Mouse (Mus musculus) embryonic facial prominence, embryonic 13.5 days (tissue): ENCODE results near the gene Macrod1. TPM values are rescaled to one million over a fixed set of nuclear protein-coding genes. Genes with fewer than 3 reads are reported as not detected.

Source experiments
- ATAC-seq: fragments of 200-750 bp; cut with Nextera tagmentation; 2 replicates; pipeline ENCODE4 v1.8.0; 2017; ENCODE audit warnings: low read depth; ENCODE audit not compliant: insufficient number of reproducible peaks, insufficient read depth, low FRiP score, low TSS enrichment
- H3K27ac ChIP-seq: fragments of 300-500 bp; sonication (generic); 2 replicates; pipeline ENCODE4 v1.5.1; 2015; ENCODE audit warnings: moderate library complexity, mild to moderate bottlenecking, inconsistent platforms
- H3K27me3 ChIP-seq: fragments of 300-500 bp; sonication (generic); 2 replicates; pipeline ENCODE4 v1.6.1; 2015; ENCODE audit warnings: mild to moderate bottlenecking, inconsistent platforms
- H3K36me3 ChIP-seq: fragments of 300-500 bp; sonication (generic); 2 replicates; pipeline ENCODE4 v1.6.1; 2015; ENCODE audit warnings: mild to moderate bottlenecking, inconsistent platforms
- H3K4me1 ChIP-seq: fragments of 300-500 bp; sonication (generic); 2 replicates; pipeline ENCODE4 v1.6.1; 2015; ENCODE audit warnings: inconsistent platforms
- H3K4me2 ChIP-seq: fragments of 300-500 bp; sonication (generic); 2 replicates; pipeline ENCODE4 v1.6.1; 2015; ENCODE audit warnings: moderate library complexity, mild to moderate bottlenecking, inconsistent platforms
- H3K4me3 ChIP-seq: fragments of 300-500 bp; sonication (generic); 2 replicates; pipeline ENCODE4 v1.5.1; 2015; ENCODE audit warnings: mild to moderate bottlenecking, inconsistent platforms
- H3K9ac ChIP-seq: fragments of 300-500 bp; sonication (generic); 2 replicates; pipeline ENCODE4 v1.6.1; 2015; ENCODE audit warnings: mild to moderate bottlenecking, inconsistent platforms
- H3K9me3 ChIP-seq: fragments of 300-500 bp; sonication (generic); 2 replicates; pipeline ENCODE4 v1.6.1; 2016; ENCODE audit warnings: inconsistent platforms
- WGBS: fragments of 180-500 bp; shearing (Covaris S2); methylation state at CpG from one replicate; pipeline ENCODE4 v1.1.7; 2015; ENCODE audit warnings: mixed read lengths; 5-methylcytosine and 5-hydroxymethylcytosine counted together
- polyA plus RNA-seq: library from polyadenylated mRNA; unstranded; fragments of >200 nt; fragmentation: Nextera tagmentation; extraction: Ambion mirVana; gene quantifications from 2 replicates; pipeline ENCODE4 v1.2.1, GENCODE M21; 2015

Macrod1 gene
- polyA plus RNA-seq, 1 experiment from 2014 or later, result 9.0 TPM

- ATAC-seq, result no peak
- Histone ChIP-seq H3K27me3 (peaks cover 18% of the 10 kb centered on the region; the same call in 1 of the 2 replicates), H3K9me3 (no peaks in the 10 kb centered on the region), H3K4me3 (no peak overlapping the region), H3K9ac (no peak overlapping the region), H3K4me2 (no peak overlapping the region), H3K4me1 (peaks cover 72% of the 10 kb centered on the region), H3K27ac (no peak overlapping the region), H3K36me3 (no peaks in the 10 kb centered on the region)
- 43% methylated on average over 3 of the region's 3 CpGs for WGBS
These were observed 122.3 kb downstream of the Macrod1 start for GRCm38 (mm10) chr19:7178841-7179452.

- peaks cover 34% of the 10 kb centered on the region for H3K27me3 ChIP-seq
These were observed 124.3 kb downstream of the Macrod1 start for GRCm38 (mm10) chr19:7180756-7181405.

GRCm38 (mm10) chr19:7181496-7181895 lies 124.9 kb downstream of the Macrod1 start:
- peak overlapping the region; percentile 85 for H3K27ac ChIP-seq
- WGBS, result 47% methylated on average over 7 of the region's 7 CpGs
- H3K4me1 ChIP-seq, result peaks cover 71% of the 10 kb centered on the region
- no peak overlapping the region for H3K9ac ChIP-seq
- peaks cover 40% of the 10 kb centered on the region for H3K27me3 ChIP-seq
- no peaks in the 10 kb centered on the region for H3K9me3 ChIP-seq
- ATAC-seq, result no peak
- H3K36me3 ChIP-seq, result no peaks in the 10 kb centered on the region
- no peak overlapping the region for H3K4me2 ChIP-seq
- H3K4me3 ChIP-seq, result no peak overlapping the region

More at GRCm38 (mm10) chr19:7180756-7181405, 124.3 kb downstream of the Macrod1 start:
- H3K9me3 ChIP-seq, result no peaks in the 10 kb centered on the region
- no peak for ATAC-seq
- no peak overlapping the region for H3K9ac ChIP-seq
- WGBS, result 80% methylated on average over 8 of the region's 8 CpGs
- H3K4me2 ChIP-seq, result no peak overlapping the region
- H3K4me3 ChIP-seq, result no peak overlapping the region
- peak overlapping the region; percentile 33; the same call in 1 of the 2 replicates for H3K27ac ChIP-seq
- no peaks in the 10 kb centered on the region for H3K36me3 ChIP-seq
- peaks cover 72% of the 10 kb centered on the region for H3K4me1 ChIP-seq

GRCm38 (mm10) chr19:7182273-7182949 lies 125.8 kb downstream of the Macrod1 start:
- H3K4me2 ChIP-seq, result peak overlapping the region; percentile 55
- peak; percentile 76 for ATAC-seq
- H3K27ac ChIP-seq, result peak overlapping the region; percentile 85
- H3K4me1 ChIP-seq, result peaks cover 68% of the 10 kb centered on the region
- no peaks in the 10 kb centered on the region for H3K36me3 ChIP-seq
- WGBS, result 1% methylated on average over 23 of the region's 23 CpGs
- peak overlapping the region; percentile 13 for H3K4me3 ChIP-seq
- no peaks in the 10 kb centered on the region for H3K9me3 ChIP-seq
- peak overlapping the region; percentile 40; the same call in 1 of the 2 replicates for H3K9ac ChIP-seq
- H3K27me3 ChIP-seq, result peaks cover 48% of the 10 kb centered on the region

- Histone ChIP-seq H3K9ac (no peak overlapping the region), H3K4me3 (no peak overlapping the region), H3K27me3 (peaks cover 48% of the 10 kb centered on the region), H3K36me3 (no peaks in the 10 kb centered on the region), H3K9me3 (no peaks in the 10 kb centered on the region), H3K27ac (peak overlapping the region; percentile 85), H3K4me1 (peaks cover 58% of the 10 kb centered on the region), H3K4me2 (0 out of 2 replicates have a peak overlapping the region, but pooled peaks have one; percentile 0)
- ATAC-seq, result no peak
- 53% methylated on average over 11 of the region's 11 CpGs for WGBS
These were observed 126.8 kb downstream of the Macrod1 start for GRCm38 (mm10) chr19:7183419-7183818.

- peaks cover 44% of the 10 kb centered on the region for H3K27me3 ChIP-seq
- no peak overlapping the region for H3K4me3 ChIP-seq
- H3K4me1 ChIP-seq, result peaks cover 50% of the 10 kb centered on the region
- no peak for ATAC-seq
- WGBS, result 55% methylated on average over 4 of the region's 4 CpGs
- H3K36me3 ChIP-seq, result no peaks in the 10 kb centered on the region
- H3K9me3 ChIP-seq, result no peaks in the 10 kb centered on the region
- H3K9ac ChIP-seq, result peak overlapping the region; percentile 21; the same call in 1 of the 2 replicates
- no peak overlapping the region for H3K4me2 ChIP-seq
- H3K27ac ChIP-seq, result no peak overlapping the region
These were observed 128.4 kb downstream of the Macrod1 start for GRCm38 (mm10) chr19:7185059-7185458.

GRCm38 (mm10) chr19:7185715-7186291 lies 129.2 kb downstream of the Macrod1 start:
- no peak overlapping the region for H3K9ac ChIP-seq
- no peak overlapping the region for H3K4me3 ChIP-seq
- no peak for ATAC-seq
- no peaks in the 10 kb centered on the region for H3K9me3 ChIP-seq
- H3K27me3 ChIP-seq, result peaks cover 41% of the 10 kb centered on the region
- peaks cover 46% of the 10 kb centered on the region for H3K4me1 ChIP-seq
- H3K4me2 ChIP-seq, result no peak overlapping the region
- H3K27ac ChIP-seq, result no peak overlapping the region
- H3K36me3 ChIP-seq, result no peaks in the 10 kb centered on the region
- WGBS, result 8% methylated on average over 18 of the region's 18 CpGs

- Histone ChIP-seq H3K36me3 (no peaks in the 10 kb centered on the region), H3K4me1 (peaks cover 43% of the 10 kb centered on the region), H3K4me2 (no peak overlapping the region), H3K27me3 (peaks cover 38% of the 10 kb centered on the region), H3K27ac (peak overlapping the region; percentile 22; the same call in 1 of the 2 replicates), H3K9me3 (no peaks in the 10 kb centered on the region), H3K4me3 (no peak overlapping the region), H3K9ac (0 out of 2 replicates have a peak overlapping the region, but pooled peaks have one; percentile 46)
- no peak for ATAC-seq
- WGBS, result 48% methylated on average over 5 of the region's 5 CpGs
These were observed 130.5 kb downstream of the Macrod1 start for GRCm38 (mm10) chr19:7187157-7187556.

- Histone ChIP-seq H3K9ac (no peak overlapping the region), H3K4me1 (peaks cover 31% of the 10 kb centered on the region), H3K4me2 (no peak overlapping the region), H3K27ac (no peak overlapping the region), H3K4me3 (no peak overlapping the region), H3K27me3 (peaks cover 29% of the 10 kb centered on the region), H3K9me3 (no peaks in the 10 kb centered on the region), H3K36me3 (no peaks in the 10 kb centered on the region)
- 78% methylated on average over 4 of the region's 4 CpGs for WGBS
- no peak for ATAC-seq
These were observed 132.4 kb downstream of the Macrod1 start for GRCm38 (mm10) chr19:7189026-7189425.

- Histone ChIP-seq H3K36me3 (no peaks in the 10 kb centered on the region), H3K9me3 (no peaks in the 10 kb centered on the region), H3K4me2 (no peak overlapping the region), H3K27me3 (peaks cover 13% of the 10 kb centered on the region), H3K27ac (no peak overlapping the region), H3K4me1 (peaks cover 32% of the 10 kb centered on the region), H3K9ac (no peak overlapping the region), H3K4me3 (no peak overlapping the region)
- WGBS, result 38% methylated on average over 5 of the region's 5 CpGs
- ATAC-seq, result no peak
These were observed 134.4 kb downstream of the Macrod1 start for GRCm38 (mm10) chr19:7190986-7191385.

GRCm38 (mm10) chr19:7191639-7192038 lies 135.0 kb downstream of the Macrod1 start:
- Histone ChIP-seq H3K27me3 (peaks cover 6% of the 10 kb centered on the region), H3K27ac (no peak overlapping the region), H3K4me1 (peaks cover 33% of the 10 kb centered on the region), H3K4me3 (no peak overlapping the region), H3K4me2 (no peak overlapping the region), H3K36me3 (peaks cover under 1% of the 10 kb centered on the region; the same call in 1 of the 2 replicates), H3K9ac (no peak overlapping the region), H3K9me3 (no peaks in the 10 kb centered on the region)
- ATAC-seq, result no peak
- 45% methylated on average over 6 of the region's 6 CpGs for WGBS
